Mouse (Mus musculus): Measurements from ENCODE around the gene Shank2. TPM values are rescaled to one million over a fixed set of nuclear protein-coding genes. Genes with fewer than 3 reads are reported as not detected.

Shank2 gene
- polyA plus RNA-seq, 1 experiment from 2014 or later = 1.5 TPM

- Histone ChIP-seq H3K4me3 (no peak overlapping the region), H3K27ac (no peak overlapping the region), H3K9me3 (no peaks in the 10 kb centered on the region), H3K9ac (no peak overlapping the region), H3K27me3 (no peaks in the 10 kb centered on the region), H3K4me1 (peaks cover 8% of the 10 kb centered on the region), H3K36me3 (no peaks in the 10 kb centered on the region), H3K4me2 (no peak overlapping the region)
- ATAC-seq (ENCODE audit: insufficient number of reproducible peaks, insufficient read depth, low FRiP score, low TSS enrichment, low read depth) = no peak
- WGBS = 42% methylated on average over 2 of the region's 2 CpGs
Observed at GRCm38 (mm10) chr7:144143941-144144340, 142.2 kb downstream of the Shank2 start.

- Histone ChIP-seq H3K9ac (no peak overlapping the region), H3K9me3 (no peaks in the 10 kb centered on the region), H3K4me1 (no peaks in the 10 kb centered on the region; the same call in 1 of the 2 replicates), H3K27ac (no peak overlapping the region), H3K27me3 (no peaks in the 10 kb centered on the region), H3K4me3 (no peak overlapping the region), H3K4me2 (no peak overlapping the region), H3K36me3 (no peaks in the 10 kb centered on the region)
- 76% methylated on average over 4 of the region's 4 CpGs for WGBS
- no peak for ATAC-seq (ENCODE audit: insufficient number of reproducible peaks, insufficient read depth, low FRiP score, low TSS enrichment, low read depth)
Observed at GRCm38 (mm10) chr7:144148111-144148510, 146.4 kb downstream of the Shank2 start.

- WGBS = 58% methylated on average over 4 of the region's 4 CpGs
- Histone ChIP-seq H3K9me3 (no peaks in the 10 kb centered on the region), H3K27me3 (no peaks in the 10 kb centered on the region), H3K27ac (no peak overlapping the region), H3K36me3 (no peaks in the 10 kb centered on the region), H3K4me1 (no peaks in the 10 kb centered on the region; the same call in 1 of the 2 replicates), H3K4me2 (no peak overlapping the region), H3K4me3 (no peak overlapping the region), H3K9ac (no peak overlapping the region)
- ATAC-seq (ENCODE audit: insufficient number of reproducible peaks, insufficient read depth, low FRiP score, low TSS enrichment, low read depth) = no peak
Observed at GRCm38 (mm10) chr7:144153124-144153523, 151.4 kb downstream of the Shank2 start.

GRCm38 (mm10) chr7:144153682-144154081 is 152.0 kb downstream of the Shank2 start:
- no peak for ATAC-seq (ENCODE audit: insufficient number of reproducible peaks, insufficient read depth, low FRiP score, low TSS enrichment, low read depth)
- WGBS = 52% methylated on average over 8 of the region's 8 CpGs
- Histone ChIP-seq H3K4me1 (no peaks in the 10 kb centered on the region; the same call in 1 of the 2 replicates), H3K27ac (no peak overlapping the region), H3K9me3 (no peaks in the 10 kb centered on the region), H3K4me3 (no peak overlapping the region), H3K9ac (no peak overlapping the region), H3K4me2 (no peak overlapping the region), H3K36me3 (no peaks in the 10 kb centered on the region), H3K27me3 (no peaks in the 10 kb centered on the region)

- H3K36me3 ChIP-seq = no peaks in the 10 kb centered on the region
- no peak overlapping the region for H3K4me2 ChIP-seq
- H3K4me3 ChIP-seq = no peak overlapping the region
- H3K4me1 ChIP-seq = no peaks in the 10 kb centered on the region; the same call in 1 of the 2 replicates
- WGBS = 88% methylated on average over 8 of the region's 8 CpGs
- no peak for ATAC-seq (ENCODE audit: insufficient number of reproducible peaks, insufficient read depth, low FRiP score, low TSS enrichment, low read depth)
- H3K27me3 ChIP-seq = no peaks in the 10 kb centered on the region
- H3K27ac ChIP-seq = no peak overlapping the region
- no peak overlapping the region for H3K9ac ChIP-seq
- no peaks in the 10 kb centered on the region for H3K9me3 ChIP-seq
Observed at GRCm38 (mm10) chr7:144157936-144158335, 156.2 kb downstream of the Shank2 start.

- H3K9ac ChIP-seq = no peak overlapping the region
- H3K4me1 ChIP-seq = no peaks in the 10 kb centered on the region
- H3K9me3 ChIP-seq = no peaks in the 10 kb centered on the region
- H3K4me2 ChIP-seq = no peak overlapping the region
- no peak overlapping the region for H3K4me3 ChIP-seq
- no peaks in the 10 kb centered on the region for H3K36me3 ChIP-seq
- no peak for ATAC-seq (ENCODE audit: insufficient number of reproducible peaks, insufficient read depth, low FRiP score, low TSS enrichment, low read depth)
- no peaks in the 10 kb centered on the region for H3K27me3 ChIP-seq
- WGBS = 83% methylated on average over 8 of the region's 8 CpGs
- no peak overlapping the region for H3K27ac ChIP-seq
Observed at GRCm38 (mm10) chr7:144159556-144159955, 157.8 kb downstream of the Shank2 start.

- no peak overlapping the region for H3K4me2 ChIP-seq
- H3K36me3 ChIP-seq = no peaks in the 10 kb centered on the region
- WGBS = 48% methylated on average over 2 of the region's 2 CpGs
- no peak overlapping the region for H3K9ac ChIP-seq
- ATAC-seq (ENCODE audit: insufficient number of reproducible peaks, insufficient read depth, low FRiP score, low TSS enrichment, low read depth) = no peak
- no peaks in the 10 kb centered on the region for H3K4me1 ChIP-seq
- no peak overlapping the region for H3K4me3 ChIP-seq
- H3K27me3 ChIP-seq = no peaks in the 10 kb centered on the region
- no peaks in the 10 kb centered on the region for H3K9me3 ChIP-seq
- no peak overlapping the region for H3K27ac ChIP-seq
Observed at GRCm38 (mm10) chr7:144160066-144160465, 158.3 kb downstream of the Shank2 start.

- Histone ChIP-seq H3K9ac (no peak overlapping the region), H3K27ac (no peak overlapping the region), H3K4me3 (no peak overlapping the region), H3K4me1 (no peaks in the 10 kb centered on the region), H3K36me3 (no peaks in the 10 kb centered on the region), H3K27me3 (no peaks in the 10 kb centered on the region), H3K4me2 (no peak overlapping the region), H3K9me3 (no peaks in the 10 kb centered on the region)
- WGBS = 77% methylated on average over 15 of the region's 15 CpGs
- ATAC-seq (ENCODE audit: insufficient number of reproducible peaks, insufficient read depth, low FRiP score, low TSS enrichment, low read depth) = no peak
Observed at GRCm38 (mm10) chr7:144160646-144161249, 159.0 kb downstream of the Shank2 start.

- H3K4me1 ChIP-seq = peaks cover under 1% of the 10 kb centered on the region; the same call in 1 of the 2 replicates
- no peak overlapping the region for H3K4me2 ChIP-seq
- no peak for ATAC-seq (ENCODE audit: insufficient number of reproducible peaks, insufficient read depth, low FRiP score, low TSS enrichment, low read depth)
- no peak overlapping the region for H3K27ac ChIP-seq
- H3K27me3 ChIP-seq = peaks cover 30% of the 10 kb centered on the region
- no peaks in the 10 kb centered on the region for H3K36me3 ChIP-seq
- H3K9ac ChIP-seq = no peak overlapping the region
- H3K9me3 ChIP-seq = no peaks in the 10 kb centered on the region
- WGBS = 71% methylated on average over 5 of the region's 5 CpGs
- no peak overlapping the region for H3K4me3 ChIP-seq
Observed at GRCm38 (mm10) chr7:144170272-144170671, 168.5 kb downstream of the Shank2 start.

- 76% methylated on average over 9 of the region's 9 CpGs for whole genome bisulfite sequencing
- H3K9ac ChIP-seq = no peak overlapping the region
- no peak overlapping the region for H3K4me3 ChIP-seq
- peaks cover 34% of the 10 kb centered on the region for H3K27me3 ChIP-seq
- no peaks in the 10 kb centered on the region for H3K9me3 ChIP-seq
- ATAC-seq (ENCODE audit: insufficient number of reproducible peaks, insufficient read depth, low FRiP score, low TSS enrichment, low read depth) = no peak
- no peak overlapping the region for H3K4me2 ChIP-seq
- H3K36me3 ChIP-seq = no peaks in the 10 kb centered on the region
- no peak overlapping the region for H3K27ac ChIP-seq
- peaks cover 4% of the 10 kb centered on the region for H3K4me1 ChIP-seq
Observed at GRCm38 (mm10) chr7:144170686-144171085, 169.0 kb downstream of the Shank2 start.

- H3K4me3 ChIP-seq = no peak overlapping the region
- no peak overlapping the region for H3K4me2 ChIP-seq
- H3K9me3 ChIP-seq = no peaks in the 10 kb centered on the region
- no peak for ATAC-seq (ENCODE audit: insufficient number of reproducible peaks, insufficient read depth, low FRiP score, low TSS enrichment, low read depth)
- no peak overlapping the region for H3K9ac ChIP-seq
- H3K27ac ChIP-seq = no peak overlapping the region
- H3K36me3 ChIP-seq = no peaks in the 10 kb centered on the region
- peaks cover 62% of the 10 kb centered on the region for H3K27me3 ChIP-seq
- H3K4me1 ChIP-seq = peaks cover 11% of the 10 kb centered on the region
- WGBS = 95% methylated on average over 6 of the region's 6 CpGs
Observed at GRCm38 (mm10) chr7:144173869-144174268, 172.1 kb downstream of the Shank2 start.

GRCm38 (mm10) chr7:144174329-144174728 is 172.6 kb downstream of the Shank2 start:
- Histone ChIP-seq H3K27ac (no peak overlapping the region), H3K9me3 (no peaks in the 10 kb centered on the region), H3K9ac (no peak overlapping the region), H3K27me3 (peaks cover 62% of the 10 kb centered on the region), H3K4me1 (peaks cover 11% of the 10 kb centered on the region), H3K4me2 (no peak overlapping the region), H3K36me3 (no peaks in the 10 kb centered on the region), H3K4me3 (no peak overlapping the region)
- WGBS = 80% methylated on average over 14 of the region's 14 CpGs
- no peak for ATAC-seq (ENCODE audit: insufficient number of reproducible peaks, insufficient read depth, low FRiP score, low TSS enrichment, low read depth)
